Mouse (Mus musculus) bone marrow, adult 2 months (tissue): ENCODE data around the gene Tbccd1.

Experiments used
- CTCF ChIP-seq: fragments of 200-500 bp; IDR thresholded peaks from 2 replicates; pipeline ENCODE4 v1.5.1; 2011; ENCODE audit warnings: low read length, control low read depth; ENCODE audit not compliant: control insufficient read depth, insufficient read depth
- POLR2A ChIP-seq: fragments of 200-500 bp; IDR thresholded peaks from 2 replicates; pipeline ENCODE4 v1.6.1; 2011; ENCODE audit warnings: low read depth, mild to moderate bottlenecking, control low read depth, low read length, borderline replicate concordance; ENCODE audit not compliant: control insufficient read depth

GRCm38 (mm10) chr16:22847686-22848085, 9.8 kb downstream of the Tbccd1 start:
- TF ChIP-seq CTCF (no peak), POLR2A (no peak)
